13 mouse cellular contexts compared by ENCODE assay signal in the genomic region with DNA sequence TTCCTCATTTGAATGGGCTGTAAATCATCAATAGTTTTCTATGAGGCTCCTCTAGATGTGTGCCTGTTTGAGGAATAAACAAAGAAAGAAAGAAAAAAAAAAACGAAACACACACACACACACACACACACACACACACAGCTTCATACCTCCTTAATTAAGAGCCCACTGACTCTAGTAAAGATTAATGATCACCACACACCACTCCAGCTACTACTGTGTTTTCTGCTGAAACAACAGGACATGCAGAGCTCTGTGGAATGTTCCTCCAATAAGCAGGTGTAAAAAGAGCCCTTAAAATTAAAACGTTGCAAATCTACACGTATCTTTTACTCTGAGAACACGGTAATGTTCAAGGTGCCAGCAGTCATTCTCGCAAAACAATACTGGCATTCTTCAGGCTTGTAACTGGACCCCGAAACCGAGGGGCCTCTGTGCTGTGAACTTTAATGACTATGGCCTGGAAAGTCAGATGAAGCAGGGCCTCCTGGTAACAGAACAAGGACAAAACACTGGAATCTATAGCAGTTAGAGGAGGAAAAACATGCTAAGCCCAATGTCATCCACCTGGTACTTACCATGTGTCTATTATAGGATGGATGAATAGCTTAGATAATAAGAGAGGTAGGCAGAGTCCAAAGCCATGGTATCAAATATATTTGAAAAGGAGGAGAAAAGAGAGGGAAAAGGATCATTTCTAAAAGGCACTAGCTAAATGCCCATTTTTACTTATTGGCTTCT.
DNase-seq lines count a peak whose midpoint lies in the region; ATAC-seq lines count a peak whose summit lies in the region.
"Had no signal": no experiment of that assay in that cellular context is flagged by ENCODE, and none has a peak within 500 bp of the region (broad histone marks: within the 10 kb centered on the region; RNA-seq: fewer than 3 reads in every experiment).

No protein-coding gene starts in this region.

- no peak overlapping the region for H3K4me3 ChIP-seq in hindbrain, embryonic 12.5 days
- no peak overlapping the region for H3K4me3 ChIP-seq in midbrain, embryonic 11.5 days (ENCODE audit: low read depth, low read length)
- H3K4me3 ChIP-seq: intestine, embryonic 15.5 days; liver, embryonic 15.5 days had no signal

- no peak overlapping the region for H3K9ac ChIP-seq in hindbrain, embryonic 12.5 days
- no peak overlapping the region for H3K9ac ChIP-seq in midbrain, embryonic 11.5 days (ENCODE audit: low read length)
- H3K9ac ChIP-seq: intestine, embryonic 15.5 days; liver, embryonic 15.5 days had no signal

- WGBS in hindbrain, embryonic 12.5 days: 24% methylated on average over 7 of the region's 7 CpGs
- 40% methylated on average over 7 of the region's 7 CpGs for WGBS in midbrain, embryonic 11.5 days

- peak; percentile 44 for DNase-seq in embryo, embryonic 10 days (ENCODE audit: low spot score)
- DNase-seq in embryo, embryonic 9.5 days (ENCODE audit: extremely low spot score): peak; percentile 30
- DNase-seq in midbrain, embryonic 11.5 days (ENCODE audit: low spot score, missing footprints): peak; percentile 81
- no peak for DNase-seq in urinary bladder, postnatal 25 days (ENCODE audit: low spot score)
- no peak for DNase-seq in right cerebral cortex, postnatal 4 days
- DNase-seq: adrenal gland, postnatal 36 days; spleen, adult 18-20 months had no signal

- peak overlapping the region; percentile 80 for H3K27ac ChIP-seq in hindbrain, embryonic 12.5 days
- H3K27ac ChIP-seq in midbrain, embryonic 11.5 days (ENCODE audit: low read depth, low read length): no peak overlapping the region
- H3K27ac ChIP-seq: intestine, embryonic 15.5 days; liver, embryonic 15.5 days; stomach, postnatal 0 days had no signal

- no peaks in the 10 kb centered on the region for H3K27me3 ChIP-seq in hindbrain, embryonic 12.5 days
- H3K27me3 ChIP-seq in midbrain, embryonic 11.5 days (ENCODE audit: control insufficient read depth, insufficient read depth, low read length): no peaks in the 10 kb centered on the region
- H3K27me3 ChIP-seq: CH12.LX; intestine, embryonic 15.5 days; liver, embryonic 15.5 days had no signal

- 0 out of 2 replicates have a peak, but pooled peaks have one; percentile 55 for ATAC-seq in hindbrain, embryonic 12.5 days (ENCODE audit: low FRiP score)
- no peak for ATAC-seq in midbrain, embryonic 11.5 days (ENCODE audit: low FRiP score)
- ATAC-seq in megakaryocyte-erythroid progenitor cell, adult 5-6 weeks (replicated peaks; ENCODE audit: low FRiP score, low TSS enrichment, poor library complexity, severe bottlenecking): no peak
- ATAC-seq: intestine, embryonic 15.5 days had no signal

- no peak overlapping the region for H3K4me2 ChIP-seq in hindbrain, embryonic 12.5 days (replicated peaks)
- no peak overlapping the region for H3K4me2 ChIP-seq in midbrain, embryonic 11.5 days
- H3K4me2 ChIP-seq: intestine, embryonic 15.5 days; liver, embryonic 15.5 days had no signal

- no peaks in the 10 kb centered on the region for H3K9me3 ChIP-seq in hindbrain, embryonic 12.5 days (replicated peaks)
- H3K9me3 ChIP-seq in midbrain, embryonic 11.5 days (ENCODE audit: control insufficient read depth, low read length): no peaks in the 10 kb centered on the region
- H3K9me3 ChIP-seq: intestine, embryonic 15.5 days; liver, embryonic 15.5 days had no signal

- H3K36me3 ChIP-seq in hindbrain, embryonic 12.5 days: no peaks in the 10 kb centered on the region
- no peaks in the 10 kb centered on the region for H3K36me3 ChIP-seq in midbrain, embryonic 11.5 days (ENCODE audit: control insufficient read depth, insufficient read depth, low read length)
- H3K36me3 ChIP-seq: intestine, embryonic 15.5 days; liver, embryonic 15.5 days had no signal

- peaks cover 13% of the 10 kb centered on the region for H3K4me1 ChIP-seq in hindbrain, embryonic 12.5 days
- peaks cover 10% of the 10 kb centered on the region for H3K4me1 ChIP-seq in midbrain, embryonic 11.5 days (ENCODE audit: control insufficient read depth, insufficient read depth, low read length)
- H3K4me1 ChIP-seq: intestine, embryonic 15.5 days; liver, embryonic 15.5 days had no signal

Comparison
In these comparisons a context has a peak if more than half of its experiments do, and no peak if none do; other contexts are left out.
1. DNase-seq: peak in embryo, embryonic 10 days (single experiment), embryo, embryonic 9.5 days (single experiment) and midbrain, embryonic 11.5 days (single experiment); none in urinary bladder, postnatal 25 days (single experiment) and right cerebral cortex, postnatal 4 days (single experiment).